18 mouse cellular contexts compared by ENCODE assay signal in genomic region chr5:148151894-148152599, GRCm38 (mm10).
DNase-seq lines count a peak whose midpoint lies in the region; ATAC-seq lines count a peak whose summit lies in the region.
"Had no signal": no experiment of that assay in that cellular context is flagged by ENCODE, and none has a peak within 500 bp of the region (broad histone marks: within the 10 kb centered on the region; RNA-seq: fewer than 3 reads in every experiment).

No protein-coding gene starts in this region.

- no peak for DNase-seq in limb, embryonic 11.5 days (ENCODE audit: low spot score)
- DNase-seq in limb, embryonic 10.5 days (ENCODE audit: low spot score) = no peak
- DNase-seq in forebrain, embryonic 14.5 days (ENCODE audit: low spot score) = peak; percentile 49
- DNase-seq in midbrain, embryonic 14.5 days = no peak
- no peak for DNase-seq in adrenal gland, adult 8-10 months
- DNase-seq in layer of hippocampus, adult 11-12 months (ENCODE audit: low spot score) = no peak
- DNase-seq: B cell, adult 2 months; cerebellum, postnatal 25 days; gastrocnemius, postnatal 25 days; layer of hippocampus, adult 9-11 months had no signal

- H3K4me2 ChIP-seq in limb, embryonic 11.5 days (ENCODE audit: low read depth, severe bottlenecking) = 0 out of 2 replicates have a peak overlapping the region, but pooled peaks have one; percentile 0
- H3K4me2 ChIP-seq in forebrain, embryonic 14.5 days (ENCODE audit: low read length) = peak overlapping the region; percentile 34
- H3K4me2 ChIP-seq in hindbrain, embryonic 12.5 days (replicated peaks) = peak overlapping the region; percentile 20; the same call in 1 of the 2 replicates
- peak overlapping the region; percentile 43 for H3K4me2 ChIP-seq in midbrain, embryonic 14.5 days (ENCODE audit: low read length)
- no peak overlapping the region for H3K4me2 ChIP-seq in heart, embryonic 12.5 days
- H3K4me2 ChIP-seq: liver, embryonic 12.5 days had no signal

- ATAC-seq in limb, embryonic 11.5 days (ENCODE audit: insufficient number of reproducible peaks, low FRiP score, low TSS enrichment, low read depth) = peak; percentile 44; the same call in 1 of the 2 replicates
- ATAC-seq in forebrain, embryonic 14.5 days = peak; percentile 45; the same call in 1 of the 2 replicates
- peak; percentile 55 for ATAC-seq in hindbrain, embryonic 12.5 days (ENCODE audit: low FRiP score)
- ATAC-seq in midbrain, embryonic 14.5 days (ENCODE audit: low FRiP score, low TSS enrichment) = peak; percentile 59
- ATAC-seq in heart, embryonic 12.5 days (ENCODE audit: insufficient number of reproducible peaks, low FRiP score) = no peak
- ATAC-seq: intestine, embryonic 16.5 days; liver, embryonic 12.5 days; Patski had no signal

- H3K36me3 ChIP-seq in limb, embryonic 11.5 days (ENCODE audit: control insufficient read depth, insufficient read depth, low read length) = no peaks in the 10 kb centered on the region
- H3K36me3 ChIP-seq in limb, embryonic 10.5 days = no peaks in the 10 kb centered on the region
- H3K36me3 ChIP-seq in forebrain, embryonic 14.5 days (ENCODE audit: control insufficient read depth, insufficient read depth, low read length) = no peaks in the 10 kb centered on the region
- no peaks in the 10 kb centered on the region for H3K36me3 ChIP-seq in hindbrain, embryonic 12.5 days
- H3K36me3 ChIP-seq in midbrain, embryonic 14.5 days (ENCODE audit: control insufficient read depth, insufficient read depth, low read length) = no peaks in the 10 kb centered on the region
- H3K36me3 ChIP-seq in heart, embryonic 12.5 days = no peaks in the 10 kb centered on the region
- H3K36me3 ChIP-seq: heart, embryonic 10.5 days; liver, embryonic 12.5 days had no signal

- H3K4me1 ChIP-seq in limb, embryonic 11.5 days (ENCODE audit: control insufficient read depth, insufficient read depth, low read length) = peaks cover 4% of the 10 kb centered on the region; the same call in 1 of the 2 replicates
- H3K4me1 ChIP-seq in limb, embryonic 10.5 days = peaks cover 9% of the 10 kb centered on the region
- peaks cover 12% of the 10 kb centered on the region for H3K4me1 ChIP-seq in forebrain, embryonic 14.5 days (ENCODE audit: control insufficient read depth, insufficient read depth, low read length)
- peaks cover 31% of the 10 kb centered on the region for H3K4me1 ChIP-seq in hindbrain, embryonic 12.5 days
- H3K4me1 ChIP-seq in midbrain, embryonic 14.5 days (ENCODE audit: control insufficient read depth, insufficient read depth, low read length) = peaks cover 32% of the 10 kb centered on the region
- no peaks in the 10 kb centered on the region for H3K4me1 ChIP-seq in heart, embryonic 12.5 days (replicated peaks)
- H3K4me1 ChIP-seq: heart, embryonic 10.5 days; liver, embryonic 12.5 days; megakaryocyte, embryonic 14.5 days had no signal

- H3K27me3 ChIP-seq in limb, embryonic 11.5 days (ENCODE audit: control insufficient read depth, insufficient read depth, low read length) = peaks cover 7% of the 10 kb centered on the region
- peaks cover 37% of the 10 kb centered on the region for H3K27me3 ChIP-seq in limb, embryonic 10.5 days (ENCODE audit: low read depth, poor library complexity, severe bottlenecking)
- no peaks in the 10 kb centered on the region for H3K27me3 ChIP-seq in forebrain, embryonic 14.5 days (replicated peaks; ENCODE audit: control insufficient read depth, insufficient read depth, low read length)
- no peaks in the 10 kb centered on the region for H3K27me3 ChIP-seq in hindbrain, embryonic 12.5 days
- no peaks in the 10 kb centered on the region for H3K27me3 ChIP-seq in midbrain, embryonic 14.5 days (ENCODE audit: control insufficient read depth, insufficient read depth, low read length)
- no peaks in the 10 kb centered on the region for H3K27me3 ChIP-seq in heart, embryonic 12.5 days (replicated peaks)
- H3K27me3 ChIP-seq: liver, embryonic 12.5 days; megakaryocyte, embryonic 14.5 days had no signal

- no peak overlapping the region for H3K4me3 ChIP-seq in limb, embryonic 11.5 days (ENCODE audit: low read depth, low read length)
- no peak overlapping the region for H3K4me3 ChIP-seq in limb, embryonic 10.5 days
- no peak overlapping the region for H3K4me3 ChIP-seq in forebrain, embryonic 14.5 days (ENCODE audit: low read depth, low read length)
- no peak overlapping the region for H3K4me3 ChIP-seq in hindbrain, embryonic 12.5 days
- H3K4me3 ChIP-seq in midbrain, embryonic 14.5 days (replicated peaks; ENCODE audit: low read depth, low read length) = no peak overlapping the region
- no peak overlapping the region for H3K4me3 ChIP-seq in heart, embryonic 12.5 days
- H3K4me3 ChIP-seq: heart, embryonic 10.5 days; liver, embryonic 12.5 days; megakaryocyte, embryonic 14.5 days had no signal

- WGBS in limb, embryonic 11.5 days = 59% methylated on average over 14 of the region's 14 CpGs
- WGBS in limb, embryonic 10.5 days = 74% methylated on average over 14 of the region's 14 CpGs
- 44% methylated on average over 14 of the region's 14 CpGs for WGBS in forebrain, embryonic 14.5 days
- 57% methylated on average over 14 of the region's 14 CpGs for WGBS in hindbrain, embryonic 12.5 days
- WGBS in midbrain, embryonic 14.5 days = 25% methylated on average over 14 of the region's 14 CpGs
- WGBS in heart, embryonic 12.5 days = 73% methylated on average over 14 of the region's 14 CpGs

- H3K9ac ChIP-seq in limb, embryonic 11.5 days (ENCODE audit: low read length) = no peak overlapping the region
- H3K9ac ChIP-seq in forebrain, embryonic 14.5 days (ENCODE audit: low read length) = no peak overlapping the region
- no peak overlapping the region for H3K9ac ChIP-seq in hindbrain, embryonic 12.5 days
- no peak overlapping the region; the same call in 1 of the 2 replicates for H3K9ac ChIP-seq in midbrain, embryonic 14.5 days (replicated peaks; ENCODE audit: low read length)
- H3K9ac ChIP-seq in heart, embryonic 12.5 days = no peak overlapping the region
- H3K9ac ChIP-seq: liver, embryonic 12.5 days had no signal

- no peaks in the 10 kb centered on the region for H3K9me3 ChIP-seq in limb, embryonic 11.5 days (ENCODE audit: control insufficient read depth, low read length)
- H3K9me3 ChIP-seq in limb, embryonic 10.5 days (replicated peaks) = no peaks in the 10 kb centered on the region; the same call in 1 of the 2 replicates
- 0 out of 2 replicates have a peak, but pooled peaks cover 3% of the 10 kb centered on the region for H3K9me3 ChIP-seq in forebrain, embryonic 14.5 days (replicated peaks; ENCODE audit: control insufficient read depth, low read length)
- H3K9me3 ChIP-seq in hindbrain, embryonic 12.5 days (replicated peaks) = peaks cover 7% of the 10 kb centered on the region; the same call in 1 of the 2 replicates
- H3K9me3 ChIP-seq in midbrain, embryonic 14.5 days (ENCODE audit: control insufficient read depth, low read length) = no peaks in the 10 kb centered on the region
- H3K9me3 ChIP-seq in heart, embryonic 12.5 days (replicated peaks) = peaks cover 15% of the 10 kb centered on the region

- no peak overlapping the region for H3K27ac ChIP-seq in limb, embryonic 11.5 days (replicated peaks; ENCODE audit: low read depth, low read length)
- H3K27ac ChIP-seq in limb, embryonic 10.5 days = no peak overlapping the region
- peak overlapping the region; percentile 9 for H3K27ac ChIP-seq in forebrain, embryonic 14.5 days (ENCODE audit: low read depth, low read length)
- H3K27ac ChIP-seq in hindbrain, embryonic 12.5 days = peak overlapping the region; percentile 88
- H3K27ac ChIP-seq in midbrain, embryonic 14.5 days (replicated peaks; ENCODE audit: low read depth, low read length) = peak overlapping the region; percentile 83
- H3K27ac ChIP-seq in heart, embryonic 12.5 days (ENCODE audit: poor library complexity, severe bottlenecking) = no peak overlapping the region
- H3K27ac ChIP-seq: heart, embryonic 10.5 days; kidney, postnatal 0 days; liver, embryonic 12.5 days had no signal

Comparison
In these comparisons a context has a peak if more than half of its experiments do, and no peak if none do; other contexts are left out.
1. H3K27ac ChIP-seq: peak in forebrain, embryonic 14.5 days (single experiment), hindbrain, embryonic 12.5 days (single experiment) and midbrain, embryonic 14.5 days (single experiment); none in limb, embryonic 11.5 days (single experiment), limb, embryonic 10.5 days (single experiment) and heart, embryonic 12.5 days (single experiment).